Mouse (Mus musculus) megakaryocyte, embryonic 14.5 days (primary cell): ENCODE results near the gene Anks1b. TPM values are rescaled to one million over a fixed set of nuclear protein-coding genes. Genes with fewer than 3 reads are reported as not detected.

Experiments
- H3K27me3 ChIP-seq: replicated peaks from 2 replicates; pipeline ENCODE3; 2012; ENCODE audit warnings: inconsistent platforms
- H3K36me3 ChIP-seq: replicated peaks from 2 replicates; pipeline ENCODE3; 2012; ENCODE audit warnings: low read length, inconsistent platforms, mixed read lengths
- H3K4me1 ChIP-seq: 2 replicates; pipeline ENCODE4 v1.6.1; 2012; ENCODE audit warnings: inconsistent platforms
- H3K4me3 ChIP-seq: replicated peaks from 2 replicates; pipeline ENCODE3; 2012; ENCODE audit warnings: moderate library complexity, mild to moderate bottlenecking, inconsistent platforms
- H3K9me3 ChIP-seq: 2 replicates; pipeline ENCODE4 v1.6.1; 2012; ENCODE audit warnings: inconsistent platforms
- FLI1 ChIP-seq: IDR thresholded peaks from 2 replicates; pipeline ENCODE4 v1.6.1; 2012; ENCODE audit warnings: low read length, inconsistent platforms, mixed read lengths
- GATA1 ChIP-seq: IDR thresholded peaks from 3 replicates; pipeline ENCODE4 v1.6.1; 2012; ENCODE audit warnings: mixed read lengths, low read length, inconsistent platforms, borderline replicate concordance
- polyA plus RNA-seq: library from polyadenylated mRNA; stranded (reverse); fragments of >175 nt; gene quantifications from 2 replicates; pipeline ENCODE4 v1.2.3, GENCODE M21; 2012; ENCODE audit warnings: low replicate concordance; ENCODE audit not compliant: insufficient read depth

Gene Anks1b
- polyA plus RNA-seq, 1 experiment: not detected

DNA sequence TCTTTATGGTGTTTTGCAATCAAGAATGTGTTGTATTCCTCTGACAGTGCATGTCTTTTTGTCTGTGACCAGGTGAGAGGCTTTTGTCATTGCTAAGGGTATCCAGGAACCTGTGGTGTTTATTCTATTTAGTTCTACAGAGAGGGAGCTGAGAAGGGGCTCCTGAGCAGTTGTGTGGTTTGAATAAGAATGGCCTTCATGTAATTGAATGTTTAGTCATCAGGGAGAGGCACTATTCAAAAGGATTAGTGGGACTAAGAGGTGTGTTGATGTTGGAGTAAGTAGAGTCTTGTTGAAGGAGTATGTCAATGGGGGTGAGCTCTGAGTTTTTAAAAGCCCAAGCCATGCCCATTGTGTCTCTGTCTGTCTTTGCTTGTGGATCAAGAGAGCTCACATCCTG, 264.2 kb downstream of the Anks1b start:
- no peaks in the 10 kb centered on the region for H3K27me3 ChIP-seq
- no peak for TF ChIP-seq GATA1
- TF ChIP-seq FLI1: no peak
- H3K36me3 ChIP-seq: no peaks in the 10 kb centered on the region
- no peak overlapping the region for H3K4me3 ChIP-seq
- H3K4me1 ChIP-seq: no peaks in the 10 kb centered on the region
- peaks cover 29% of the 10 kb centered on the region for H3K9me3 ChIP-seq

DNA sequence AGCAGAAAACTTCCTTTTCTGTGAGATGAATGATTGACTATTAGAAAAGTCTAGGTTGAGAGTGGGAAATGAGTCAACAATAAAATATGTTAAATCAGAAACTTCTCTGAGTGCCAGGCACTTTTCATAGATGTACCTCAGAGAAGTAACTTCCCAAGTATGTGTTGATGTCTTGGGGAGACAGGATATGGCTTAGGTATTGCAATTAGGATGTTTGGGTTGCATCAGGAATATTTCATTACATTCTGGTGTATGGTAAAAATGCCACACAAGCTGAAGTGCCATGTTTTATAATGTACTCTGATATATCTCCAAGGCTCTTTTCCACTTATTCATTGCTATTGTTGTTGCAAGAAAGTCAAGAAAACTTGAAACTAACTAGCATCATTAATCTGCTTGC, 267.6 kb downstream of the Anks1b start:
- TF ChIP-seq FLI1 (no peak), GATA1 (no peak)
- Histone ChIP-seq H3K36me3 (no peaks in the 10 kb centered on the region), H3K27me3 (no peaks in the 10 kb centered on the region), H3K9me3 (peaks cover under 1% of the 10 kb centered on the region; the same call in 1 of the 2 replicates), H3K4me3 (no peak overlapping the region), H3K4me1 (no peaks in the 10 kb centered on the region)

DNA sequence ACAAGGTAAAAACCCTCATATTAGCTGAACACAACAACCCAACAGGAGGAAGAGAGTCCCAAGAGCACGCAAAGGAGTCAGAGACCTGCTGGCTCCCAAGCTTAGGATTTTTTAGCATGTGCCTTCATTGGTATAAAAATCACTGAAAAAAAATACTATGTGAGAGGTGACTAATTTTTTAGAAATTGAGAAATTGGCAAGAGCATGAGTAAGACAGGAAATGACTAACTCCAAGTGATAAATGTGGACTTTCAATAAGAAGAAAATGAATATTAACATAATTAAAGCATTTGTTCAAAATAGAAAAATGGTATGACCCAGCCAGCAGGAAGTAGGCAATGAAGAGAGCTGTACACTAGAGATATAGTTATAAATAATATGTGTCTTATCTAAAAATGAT, 271.1 kb downstream of the Anks1b start:
- Histone ChIP-seq H3K4me1 (no peaks in the 10 kb centered on the region), H3K27me3 (no peaks in the 10 kb centered on the region), H3K4me3 (no peak overlapping the region), H3K9me3 (no peaks in the 10 kb centered on the region), H3K36me3 (no peaks in the 10 kb centered on the region)
- no peak for TF ChIP-seq GATA1
- TF ChIP-seq FLI1: no peak

DNA sequence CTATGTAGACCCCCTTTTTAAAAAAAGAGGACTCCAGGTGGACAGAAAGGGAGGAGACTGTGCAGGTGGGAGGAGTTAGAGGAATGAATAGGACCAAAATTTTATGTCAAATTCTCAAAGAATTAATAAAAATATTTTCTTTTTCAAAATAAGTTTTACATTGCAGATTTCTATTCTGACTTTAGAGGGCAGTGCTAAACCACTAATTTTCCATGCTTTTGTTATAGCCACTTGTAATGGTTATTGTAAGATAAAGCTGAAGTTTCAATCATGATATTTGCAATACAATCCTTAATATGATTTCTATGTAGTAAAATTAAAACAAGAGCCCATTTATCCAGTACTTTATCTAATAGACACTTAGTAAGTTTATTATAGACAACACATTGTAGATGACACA, 278.2 kb downstream of the Anks1b start:
- Histone ChIP-seq H3K4me3 (no peak overlapping the region), H3K27me3 (no peaks in the 10 kb centered on the region), H3K9me3 (no peaks in the 10 kb centered on the region), H3K4me1 (no peaks in the 10 kb centered on the region), H3K36me3 (no peaks in the 10 kb centered on the region)
- TF ChIP-seq FLI1 (no peak), GATA1 (no peak)

DNA sequence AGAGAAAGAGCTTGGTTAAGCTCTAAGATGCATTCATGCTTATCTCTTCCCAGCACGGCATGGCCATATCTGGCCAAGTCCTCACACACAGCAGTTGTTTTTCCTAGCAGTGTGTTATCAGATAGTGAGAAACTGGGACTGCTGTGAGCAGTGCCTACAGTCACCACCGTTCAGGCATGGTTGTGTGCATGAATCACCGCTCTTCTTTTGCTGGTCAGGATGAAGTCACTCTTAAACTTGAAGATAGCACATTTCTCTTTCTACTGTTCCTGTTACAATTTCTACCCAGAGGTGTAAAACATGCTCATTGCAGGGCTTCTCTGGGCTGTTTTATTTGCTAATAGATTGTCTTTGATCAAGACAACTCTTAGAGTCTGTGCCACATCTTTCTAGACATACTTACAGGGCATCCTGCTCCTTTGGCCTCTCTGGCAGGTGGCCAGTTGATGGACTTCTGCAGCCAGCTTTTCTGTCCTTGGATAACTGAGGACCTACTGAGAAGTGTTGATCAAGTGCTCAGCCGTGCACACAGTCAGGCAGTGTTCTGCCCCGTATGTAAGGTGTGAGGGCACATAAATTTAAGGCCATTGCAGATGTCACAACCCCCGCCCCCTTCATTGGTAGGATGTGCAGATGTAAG, 296.8 kb downstream of the Anks1b start:
- no peaks in the 10 kb centered on the region for H3K9me3 ChIP-seq
- H3K36me3 ChIP-seq: no peaks in the 10 kb centered on the region
- no peaks in the 10 kb centered on the region for H3K27me3 ChIP-seq
- TF ChIP-seq FLI1 (no peak), GATA1 (no peak)
- no peaks in the 10 kb centered on the region for H3K4me1 ChIP-seq
- H3K4me3 ChIP-seq: no peak overlapping the region

DNA sequence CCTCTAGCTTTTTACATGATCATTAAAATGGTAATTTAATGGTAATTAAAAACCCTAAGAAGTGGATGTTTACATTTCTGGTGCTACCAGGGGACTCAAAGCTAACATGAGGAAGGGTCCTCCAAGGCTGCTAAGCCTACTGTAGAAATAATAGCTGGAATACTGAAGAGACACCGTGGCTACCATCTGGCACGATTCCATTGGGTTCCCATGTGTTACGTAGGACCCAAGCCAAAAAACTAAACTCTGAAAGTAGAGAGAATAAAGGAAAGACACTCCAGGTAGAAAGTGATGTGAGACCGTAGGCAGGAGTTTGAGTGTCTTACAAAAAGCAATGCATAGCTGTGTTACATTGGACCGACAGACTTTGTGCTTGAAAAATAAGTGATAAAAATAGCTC, 317.1 kb downstream of the Anks1b start:
- TF ChIP-seq GATA1 (no peak), FLI1 (no peak)
- no peaks in the 10 kb centered on the region for H3K4me1 ChIP-seq
- H3K9me3 ChIP-seq: no peaks in the 10 kb centered on the region

DNA sequence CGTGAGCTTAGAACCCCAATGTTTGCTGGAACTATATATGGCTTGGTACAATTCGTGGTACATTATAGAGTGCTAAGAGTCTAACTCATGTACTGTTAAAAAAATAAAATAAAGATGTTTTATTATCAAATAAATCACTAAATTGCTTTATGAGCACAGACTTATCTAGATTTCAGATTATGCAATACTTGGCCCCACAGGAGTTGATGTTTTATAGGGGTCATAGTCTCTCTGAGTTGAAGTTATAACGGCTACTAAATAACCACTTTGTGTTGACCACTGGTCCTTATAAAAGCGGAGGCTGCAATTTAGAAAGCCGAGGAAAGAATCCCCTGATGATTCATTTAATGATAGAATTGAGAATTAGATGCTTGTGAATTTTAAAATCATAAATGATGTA, 323.6 kb downstream of the Anks1b start:
- TF ChIP-seq GATA1 (no peak), FLI1 (no peak)
- H3K9me3 ChIP-seq: no peaks in the 10 kb centered on the region
- H3K4me3 ChIP-seq: no peak overlapping the region
- H3K36me3 ChIP-seq: no peaks in the 10 kb centered on the region
- H3K4me1 ChIP-seq: no peaks in the 10 kb centered on the region
- H3K27me3 ChIP-seq: no peaks in the 10 kb centered on the region

More for the DNA sequence above, 317.1 kb downstream of the Anks1b start:
- Histone ChIP-seq H3K36me3 (no peaks in the 10 kb centered on the region), H3K27me3 (no peaks in the 10 kb centered on the region), H3K4me3 (no peak overlapping the region)

DNA sequence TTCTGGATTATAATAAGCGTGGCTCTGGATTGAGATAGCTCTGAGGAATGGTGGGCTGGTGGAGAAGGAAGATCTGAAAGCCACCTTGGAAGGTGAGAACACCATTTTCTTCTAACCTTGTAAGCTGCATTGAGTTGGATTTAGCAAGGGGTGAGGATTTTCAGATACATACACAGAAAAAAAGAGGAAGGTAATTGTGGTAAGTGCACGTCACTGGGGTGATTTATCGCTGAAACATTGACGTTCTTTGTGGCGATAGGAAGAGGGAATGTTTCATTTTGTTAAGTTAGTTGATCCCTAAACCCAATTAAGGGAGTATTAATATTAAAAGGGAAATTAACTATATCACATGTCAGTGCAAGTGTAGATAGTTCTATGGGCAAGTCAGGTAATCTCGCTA, 336.7 kb downstream of the Anks1b start:
- no peaks in the 10 kb centered on the region for H3K36me3 ChIP-seq
- no peaks in the 10 kb centered on the region for H3K4me1 ChIP-seq
- no peak overlapping the region for H3K4me3 ChIP-seq
- no peak for TF ChIP-seq FLI1
- no peak for TF ChIP-seq GATA1
- H3K27me3 ChIP-seq: no peaks in the 10 kb centered on the region
- no peaks in the 10 kb centered on the region for H3K9me3 ChIP-seq

DNA sequence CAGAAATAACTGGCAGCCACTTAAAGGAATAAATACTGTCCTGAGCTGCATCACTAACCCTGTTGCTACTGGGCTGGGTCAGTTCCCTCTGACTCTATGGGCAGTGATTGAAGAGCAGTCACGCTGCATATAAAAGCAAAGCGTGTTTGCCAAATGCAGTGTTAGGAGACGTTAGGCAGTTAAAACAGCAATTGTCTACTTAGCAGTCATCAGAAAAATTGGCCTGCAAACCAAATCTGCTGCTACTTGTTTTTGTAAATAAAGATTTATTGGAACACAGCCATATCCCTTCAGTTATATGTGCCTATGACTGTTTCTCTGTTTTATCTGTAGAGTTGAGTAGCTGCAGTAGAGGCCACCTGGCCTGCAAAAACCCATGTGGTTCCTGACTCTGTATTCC, 347.2 kb downstream of the Anks1b start:
- TF ChIP-seq GATA1 (no peak), FLI1 (no peak)
- H3K9me3 ChIP-seq: no peaks in the 10 kb centered on the region
- H3K4me3 ChIP-seq: no peak overlapping the region
- H3K27me3 ChIP-seq: no peaks in the 10 kb centered on the region
- H3K36me3 ChIP-seq: no peaks in the 10 kb centered on the region
- no peaks in the 10 kb centered on the region for H3K4me1 ChIP-seq

DNA sequence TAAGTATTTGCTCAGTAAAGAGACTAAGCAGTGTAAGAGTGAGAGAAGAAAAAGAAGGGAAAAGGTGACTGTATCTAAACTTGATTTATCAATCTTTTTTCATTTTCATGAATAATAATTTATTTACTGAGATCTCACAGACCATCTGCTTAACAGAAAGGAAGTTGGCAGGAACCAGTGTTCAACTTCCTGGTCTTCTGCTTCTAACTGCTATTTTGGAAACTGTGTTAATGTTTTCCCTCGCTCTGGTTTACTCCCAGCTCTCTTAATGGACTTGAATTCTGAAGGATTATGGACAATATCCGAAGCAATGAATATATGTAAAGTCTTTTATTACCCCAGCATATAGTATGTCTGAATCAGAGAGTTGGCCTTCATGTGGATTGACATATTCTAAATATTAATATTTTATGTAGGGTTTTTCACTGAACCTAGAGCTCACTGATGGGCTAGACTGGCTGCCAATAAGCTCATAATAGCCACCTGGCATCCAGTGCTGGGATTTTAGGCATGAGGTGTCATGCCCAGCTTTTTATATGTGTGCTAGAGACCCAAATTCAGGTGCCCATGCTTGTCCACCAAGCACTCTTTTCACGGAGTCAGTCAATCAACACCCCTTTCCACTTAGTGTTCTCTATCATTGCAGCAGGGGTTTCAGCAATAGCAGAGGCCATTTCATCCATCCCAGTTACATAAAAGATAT, 349.6 kb downstream of the Anks1b start:
- Histone ChIP-seq H3K36me3 (no peaks in the 10 kb centered on the region), H3K4me3 (no peak overlapping the region), H3K27me3 (no peaks in the 10 kb centered on the region), H3K9me3 (no peaks in the 10 kb centered on the region), H3K4me1 (no peaks in the 10 kb centered on the region)
- no peak for TF ChIP-seq GATA1
- no peak for TF ChIP-seq FLI1

DNA sequence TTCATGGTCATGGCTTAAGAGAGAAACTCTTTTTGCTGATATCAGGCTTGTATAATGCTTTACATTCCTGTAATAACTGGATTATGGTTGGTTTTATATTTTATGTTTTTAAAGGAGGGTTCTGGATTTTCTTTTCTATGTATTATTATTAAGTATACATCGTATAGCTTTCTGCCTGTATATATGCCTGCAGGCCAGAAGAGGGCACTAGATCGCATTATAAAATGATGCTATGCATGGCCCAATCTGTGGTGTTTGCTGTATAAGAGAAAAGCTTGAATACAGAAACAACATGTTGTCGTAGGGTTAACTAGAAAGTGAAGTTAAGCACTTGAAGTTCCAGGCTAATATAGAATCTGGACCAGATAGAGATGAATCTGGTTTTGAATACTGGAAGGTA, 362.0 kb downstream of the Anks1b start:
- Histone ChIP-seq H3K36me3 (no peaks in the 10 kb centered on the region), H3K27me3 (no peaks in the 10 kb centered on the region), H3K4me3 (no peak overlapping the region), H3K9me3 (peaks cover 10% of the 10 kb centered on the region), H3K4me1 (no peaks in the 10 kb centered on the region)
- TF ChIP-seq GATA1: no peak
- no peak for TF ChIP-seq FLI1
